Mouse (Mus musculus) liver, embryonic 14.5 days (tissue): ENCODE results near the gene Lrmda.

Source experiments
- CTCF ChIP-seq: IDR thresholded peaks from 2 replicates; pipeline ENCODE4 v1.5.1; 2016; ENCODE audit warnings: antibody characterized with exemption, low read depth, control low read depth
- EP300 ChIP-seq: IDR thresholded peaks from 2 replicates; pipeline ENCODE4 v1.6.1; 2016; ENCODE audit warnings: antibody characterized with exemption, low read depth

GRCm38 (mm10) chr14:22630361-22630867 lies 610.9 kb downstream of the Lrmda start:
- TF ChIP-seq EP300 (no peak), CTCF (no peak)
